Mouse (Mus musculus) induced T-regulatory cell, adult 2 months (primary cell): ENCODE data around the gene Pex6.
A peak's percentile ranks its signal among the peaks of the same experiment; 100 is the strongest.

Experiments used
- DNase-seq: peaks from one replicate; pipeline ENCODE4 v3.0.0-alpha.2; 2012; ENCODE audit warnings: low read depth

The Pex6 gene

DNA sequence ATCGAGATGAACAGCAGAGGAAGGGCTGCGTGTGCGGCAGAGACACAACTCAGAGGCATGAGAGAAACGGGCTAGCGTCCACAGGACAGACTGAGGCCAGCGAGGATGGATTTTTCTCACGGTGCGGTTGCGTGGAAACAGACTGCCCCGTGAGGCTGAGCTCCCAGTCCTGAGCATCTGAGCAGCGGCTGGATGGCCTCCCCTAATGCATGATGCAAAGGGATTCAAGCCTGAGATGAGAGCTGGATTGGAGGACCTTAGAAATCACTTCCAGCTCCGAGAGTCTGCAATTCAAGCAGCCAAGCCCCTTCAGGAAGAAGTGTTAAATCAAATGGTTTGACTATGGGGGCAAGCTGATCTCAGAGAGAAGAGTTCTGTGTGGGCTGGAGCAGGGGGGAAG, 9.8 kb upstream of the Pex6 start:
- DNase-seq: no peak

DNA sequence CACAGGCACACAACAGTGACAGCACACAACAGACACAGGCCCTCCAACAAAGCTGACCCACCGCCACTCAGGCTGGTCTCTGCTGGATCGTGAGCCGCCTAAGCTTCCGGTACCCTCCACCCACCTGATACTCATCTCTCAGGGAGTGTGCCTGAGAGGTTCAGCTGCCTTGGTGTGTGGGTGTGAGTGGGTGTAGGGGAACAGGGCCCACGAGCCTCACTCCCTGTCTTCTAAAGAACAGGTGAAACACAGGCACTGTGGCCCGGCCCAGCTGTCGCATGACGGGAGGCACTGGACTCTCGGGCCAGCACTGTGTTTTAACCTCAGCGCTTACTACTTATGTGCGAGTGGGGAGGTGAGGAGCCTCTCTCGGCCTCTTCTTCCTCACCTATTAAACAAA, 9.2 kb upstream of the Pex6 start:
- DNase-seq: no peak

DNA sequence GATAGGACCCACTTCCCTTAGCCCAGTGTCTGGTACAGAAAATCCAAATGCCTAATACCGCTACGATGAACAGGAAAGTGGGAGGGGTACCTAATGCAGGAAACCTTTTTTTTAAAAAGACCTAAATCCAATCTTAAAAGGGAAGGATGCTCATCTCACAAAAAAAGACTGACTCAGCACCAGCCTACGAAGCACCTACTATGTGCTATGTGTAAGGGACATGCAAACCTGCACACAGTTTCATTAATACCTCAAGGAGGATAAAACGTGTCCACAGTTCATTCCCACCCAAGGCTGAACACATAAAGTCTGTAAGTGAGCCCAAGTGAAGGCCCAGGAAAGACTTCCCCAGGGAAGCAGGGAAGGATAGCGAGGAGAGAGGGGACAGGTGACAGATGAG, 8.8 kb upstream of the Pex6 start:
- DNase-seq: no peak

DNA sequence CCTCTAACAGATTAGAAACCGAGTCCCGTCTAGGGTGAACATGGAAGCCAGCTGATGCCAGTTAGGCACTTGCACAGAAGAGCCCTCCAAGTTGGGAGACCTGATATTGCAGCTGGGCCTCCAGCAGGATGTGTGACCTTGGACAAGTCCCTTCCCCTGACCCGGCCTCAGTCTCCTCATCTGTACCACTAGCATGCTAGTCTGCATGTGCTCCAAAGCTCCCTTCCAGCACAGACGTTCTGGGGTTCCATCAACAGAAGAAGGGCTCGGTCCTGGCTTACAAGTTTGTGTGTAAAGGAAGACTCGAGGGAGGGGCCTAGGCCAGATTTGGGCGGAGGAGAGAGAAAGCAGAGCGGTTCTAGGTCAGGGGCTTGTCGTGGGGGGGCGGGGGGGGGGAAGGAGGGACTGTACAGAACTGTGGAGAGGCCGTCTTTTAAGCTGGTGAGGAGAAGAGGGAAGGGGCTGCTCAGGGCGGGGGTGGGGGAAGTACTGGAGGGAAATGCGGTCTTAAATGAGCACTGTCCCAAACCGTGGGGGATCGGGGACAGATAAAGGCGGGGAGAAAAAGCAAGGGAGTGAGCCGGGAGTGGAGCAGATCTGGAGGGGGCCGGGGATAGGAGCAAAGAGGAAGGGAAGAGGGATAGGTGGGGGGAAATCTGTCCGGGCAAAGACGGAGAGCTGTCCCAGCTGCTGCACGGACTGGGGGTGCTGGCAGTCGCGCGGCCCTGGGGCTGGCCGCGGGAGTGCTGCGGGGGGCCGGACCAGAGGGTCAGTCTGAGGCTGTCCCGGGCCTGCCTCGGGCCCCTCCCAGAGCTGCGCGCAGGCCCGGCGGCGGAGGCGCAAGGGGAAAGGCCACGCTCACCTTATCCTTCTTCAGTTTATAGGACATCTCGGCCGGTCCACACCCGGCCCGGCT, 7.0 kb upstream of the Pex6 start:
- DNase-seq: peak; percentile 63

DNA sequence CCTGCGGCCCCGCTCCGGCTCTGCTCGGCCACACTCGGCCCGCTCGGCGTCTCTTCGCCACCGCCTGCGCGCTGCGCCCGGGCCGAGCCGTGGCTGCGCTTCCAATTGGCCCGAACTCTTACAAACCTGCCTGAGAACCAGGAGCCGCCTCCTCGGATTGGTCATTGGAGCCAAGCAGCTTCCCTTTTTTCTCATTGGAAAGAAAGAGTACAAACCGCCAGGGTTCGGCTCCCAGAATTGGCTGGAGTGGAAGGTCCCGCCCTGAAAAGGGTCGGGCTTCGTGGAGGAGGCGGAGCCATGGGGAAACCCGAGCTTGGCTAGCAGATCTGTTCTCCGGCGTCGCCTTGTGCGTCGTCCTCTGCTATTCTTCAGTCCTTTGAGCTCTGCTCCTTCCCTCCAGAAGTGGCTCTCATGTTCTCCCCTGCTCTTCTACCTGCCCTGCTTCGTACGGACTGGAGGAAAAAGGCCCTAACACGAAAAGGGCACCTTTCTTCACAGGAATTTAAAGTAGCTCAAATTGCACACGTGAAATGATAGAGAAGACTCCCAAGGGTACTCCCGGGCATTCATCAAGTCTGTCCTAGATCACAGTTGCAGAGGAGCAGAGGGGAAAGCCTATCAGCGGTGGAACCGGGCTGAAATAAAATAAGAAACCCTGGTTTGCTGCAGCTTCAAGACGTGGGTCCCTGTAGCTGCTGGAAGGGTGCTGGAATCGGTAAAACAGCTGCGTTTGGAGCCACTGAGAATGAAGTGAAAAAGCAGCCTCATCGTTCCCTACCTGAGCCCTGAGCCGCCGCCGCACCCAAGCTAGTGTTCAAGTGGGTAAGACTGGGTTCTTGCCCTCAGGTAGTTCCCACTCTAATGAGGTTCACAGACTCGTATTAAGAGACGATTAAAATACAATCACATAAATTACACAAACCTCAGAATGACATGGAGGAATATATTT, 6.1 kb upstream of the Pex6 start, which contains the start of gene Ppp2r5d:
TSS of gene Ppp2r5d (minus strand) at position 225 of the 949 bp plus-strand sequence.
- peak; percentile 99 for DNase-seq

DNA sequence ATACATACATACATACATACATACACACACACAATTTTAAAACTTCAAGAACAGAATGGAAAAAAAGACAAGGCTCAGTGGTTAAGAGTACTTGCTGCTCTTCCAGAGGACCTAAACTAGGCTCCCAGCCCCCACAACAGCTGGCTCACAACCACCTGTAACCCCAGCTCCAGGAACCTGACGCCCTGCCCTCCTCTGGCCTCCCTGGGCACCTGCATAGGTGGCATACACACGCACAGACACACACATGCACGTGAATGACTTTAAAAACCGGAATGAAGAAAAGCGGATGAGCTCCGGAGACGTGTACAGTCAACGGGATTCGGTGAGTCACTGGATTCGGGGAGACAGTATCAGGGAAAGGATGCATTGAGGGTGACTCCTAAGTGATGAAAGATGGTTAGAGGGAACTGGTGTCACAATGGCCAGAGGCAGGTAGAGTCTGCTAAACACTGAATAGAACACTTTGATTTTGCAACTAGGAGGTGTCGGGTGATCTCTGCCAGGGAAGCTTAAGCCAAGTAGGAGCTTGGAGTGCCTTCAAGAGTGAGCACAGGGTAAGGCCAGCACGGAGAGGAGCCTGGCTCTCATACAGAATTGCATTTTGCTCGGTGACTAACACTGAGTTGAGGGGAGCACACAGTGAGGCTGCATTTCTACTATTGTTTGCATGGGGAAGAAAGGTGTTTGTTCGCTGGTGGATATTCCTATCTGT, 4.7 kb upstream of the Pex6 start:
- no peak for DNase-seq

DNA sequence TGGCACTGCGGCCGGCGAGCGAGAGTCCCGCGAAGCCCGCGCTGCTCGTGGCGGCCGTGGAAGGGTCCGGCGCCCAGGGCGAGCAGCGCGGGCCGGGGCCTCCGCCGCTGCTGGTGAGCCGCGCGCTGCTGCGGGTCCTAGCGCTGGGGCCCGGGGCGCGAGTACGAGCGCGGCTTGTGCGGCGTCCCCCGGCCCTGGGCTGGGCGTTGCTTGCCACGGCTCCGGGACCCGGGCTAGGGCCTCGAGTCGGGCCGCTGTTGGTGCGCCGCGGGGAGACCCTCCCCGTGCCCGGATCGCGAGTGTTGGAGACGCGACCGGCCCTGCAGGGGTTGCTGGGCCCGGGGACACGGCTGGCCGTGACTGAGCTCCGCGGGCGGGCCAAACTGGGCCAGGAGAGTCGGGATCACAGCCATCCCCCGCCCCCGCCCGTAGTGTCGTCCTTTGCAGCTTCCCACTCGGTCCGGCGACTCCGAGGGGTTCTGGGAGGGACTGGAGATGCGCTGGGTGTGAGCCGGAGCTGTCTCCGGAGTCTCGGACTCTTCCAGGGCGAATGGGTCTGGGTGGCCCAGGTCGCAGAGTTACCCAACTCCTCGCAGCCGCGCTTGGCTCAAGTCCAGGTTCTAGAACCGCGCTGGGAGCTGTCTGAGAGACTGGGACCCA, 479 bp downstream of the Pex6 start:
- peak; percentile 41 for DNase-seq

DNA sequence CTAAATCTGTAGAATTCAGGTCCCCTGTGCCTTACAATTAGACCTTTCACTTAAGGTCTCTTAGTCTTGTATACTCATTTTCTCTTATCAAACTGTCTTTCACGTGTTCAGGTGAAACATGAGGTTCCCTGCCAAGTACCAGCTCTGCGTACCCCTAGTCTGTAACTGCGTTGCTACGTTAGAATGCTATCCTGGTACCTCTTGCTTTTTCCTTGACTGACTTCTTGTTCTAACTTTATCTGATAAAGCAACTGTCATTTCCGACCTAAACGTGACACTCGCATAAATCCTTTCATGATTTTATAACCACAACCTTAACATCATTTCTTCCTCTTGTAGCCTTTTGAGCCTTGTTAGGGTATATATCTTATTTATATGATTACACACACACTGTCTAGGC, 1.2 kb downstream of the Pex6 start:
- peak; percentile 67 for DNase-seq

DNA sequence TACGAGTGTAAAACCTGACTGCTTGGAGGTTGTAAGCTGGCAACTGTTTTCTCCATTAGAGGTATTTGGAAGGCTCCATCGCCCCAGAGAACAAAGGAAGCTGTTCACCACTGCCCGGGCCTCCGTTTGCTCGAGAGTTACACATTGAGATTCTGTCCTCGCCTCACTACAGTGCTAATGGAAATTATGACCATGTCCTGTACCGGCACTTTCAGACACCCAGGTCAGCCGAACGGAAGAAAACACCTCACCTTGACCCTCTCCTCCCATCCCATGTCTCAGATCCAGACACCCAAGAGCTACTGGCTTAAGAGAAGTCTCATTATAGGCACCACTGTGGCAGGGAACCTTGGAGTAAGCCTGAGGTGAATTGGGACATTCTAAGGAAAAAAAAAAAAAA, 2.6 kb downstream of the Pex6 start:
- DNase-seq: no peak

DNA sequence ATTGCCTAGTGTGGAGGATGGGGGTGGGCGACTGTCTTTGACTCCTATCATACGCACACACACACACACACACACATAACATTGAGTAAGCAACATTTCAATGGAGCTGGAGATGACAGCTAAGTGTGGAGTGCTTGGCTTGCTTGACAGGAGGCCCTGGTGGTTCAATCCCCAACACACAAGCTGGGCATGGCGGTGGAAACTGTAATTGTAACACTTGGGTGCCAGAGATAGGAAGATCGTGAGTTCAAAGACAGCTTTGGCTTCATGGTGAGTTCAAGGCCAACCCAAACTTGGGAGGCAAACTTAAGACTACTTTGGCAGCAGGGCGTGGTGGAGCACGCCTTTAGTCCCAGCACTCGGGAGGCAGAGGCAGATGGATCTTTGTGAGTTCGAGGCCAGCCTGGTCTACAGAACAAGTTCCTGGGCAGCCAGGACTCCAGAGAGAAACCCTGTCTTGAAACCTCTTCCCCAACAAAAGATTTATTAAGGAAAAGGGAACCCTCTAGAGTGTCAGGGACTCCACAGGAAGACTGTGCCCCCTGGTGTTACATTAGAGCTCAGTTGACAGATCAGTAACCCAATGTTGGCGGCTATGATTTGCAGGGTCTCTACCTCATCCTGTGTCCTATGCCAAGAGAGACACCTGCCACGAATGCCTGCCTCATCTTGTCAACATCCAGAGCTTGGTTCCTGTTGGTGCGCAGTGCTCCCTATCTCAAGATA, 3.7 kb downstream of the Pex6 start:
- DNase-seq: no peak

DNA sequence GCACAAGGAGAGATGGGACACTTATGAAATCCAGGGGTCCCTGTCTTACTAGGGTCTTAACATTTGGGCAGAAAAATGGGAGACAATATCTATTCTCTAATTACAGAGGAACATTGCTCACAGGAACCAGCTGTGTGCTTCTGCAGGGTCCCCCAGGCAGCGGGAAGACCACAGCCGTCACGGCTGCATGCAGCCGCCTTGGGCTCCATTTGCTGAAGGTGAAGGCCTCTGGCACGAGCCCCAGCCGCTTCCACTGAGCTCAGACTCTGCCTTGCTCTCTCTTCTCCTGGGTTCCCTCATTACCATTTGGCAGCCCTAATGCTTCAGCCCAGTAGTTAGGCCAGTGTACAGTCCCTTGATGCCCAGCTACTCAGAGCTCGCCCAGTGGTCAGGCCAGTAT, 9.8 kb downstream of the Pex6 start:
- no peak for DNase-seq

DNA sequence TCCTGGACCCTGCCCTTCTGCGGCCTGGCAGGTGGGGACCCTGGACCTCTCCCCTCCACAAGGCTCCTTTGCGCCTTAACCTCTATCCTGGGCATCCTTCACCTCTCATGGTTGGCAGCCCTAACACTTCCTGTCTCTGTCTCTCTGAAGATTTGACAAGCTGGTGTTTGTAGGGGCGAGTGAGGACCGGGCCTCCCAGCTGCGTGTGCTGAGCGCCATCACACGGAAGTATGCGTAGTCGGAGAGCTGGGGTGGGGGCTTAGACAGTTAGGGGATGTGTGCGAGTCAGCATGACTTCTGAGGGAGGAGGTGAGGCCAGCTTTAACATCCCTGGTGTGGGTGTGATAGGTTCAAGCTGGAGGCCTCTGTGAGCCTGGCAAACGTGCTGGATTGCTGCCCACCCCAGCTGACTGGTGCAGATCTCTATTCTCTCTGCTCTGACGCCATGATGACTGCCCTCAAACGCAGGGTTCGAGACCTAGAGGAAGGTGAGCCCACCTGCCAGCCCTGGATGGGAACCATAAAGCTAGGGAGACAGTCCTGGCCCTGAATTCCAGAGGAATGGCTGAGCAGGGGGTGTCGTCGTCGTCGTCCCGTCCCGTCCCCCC, 13.3 kb downstream of the Pex6 start:
- no peak for DNase-seq

DNA sequence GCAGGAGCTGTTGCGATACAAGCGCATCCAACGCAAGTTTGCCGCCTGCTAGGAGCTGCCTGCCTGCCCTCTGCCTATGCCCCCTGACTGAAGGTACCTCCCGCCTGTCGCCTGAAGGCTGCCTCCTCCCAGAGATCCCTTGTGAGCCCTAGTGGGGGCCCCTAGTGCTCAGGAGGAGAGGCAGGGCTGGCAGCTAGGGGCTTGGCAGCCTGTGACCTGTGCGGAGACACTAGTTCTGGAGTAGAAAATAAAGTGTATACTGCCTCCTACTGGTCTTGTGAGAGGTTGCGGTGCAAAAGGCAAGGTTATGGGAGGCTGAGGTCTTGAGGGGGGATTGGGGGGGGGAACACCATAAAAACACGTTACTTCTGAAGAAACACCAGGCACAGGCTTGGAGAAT, 14.0 kb downstream of the Pex6 start:
- peak; percentile 75 for DNase-seq

DNA sequence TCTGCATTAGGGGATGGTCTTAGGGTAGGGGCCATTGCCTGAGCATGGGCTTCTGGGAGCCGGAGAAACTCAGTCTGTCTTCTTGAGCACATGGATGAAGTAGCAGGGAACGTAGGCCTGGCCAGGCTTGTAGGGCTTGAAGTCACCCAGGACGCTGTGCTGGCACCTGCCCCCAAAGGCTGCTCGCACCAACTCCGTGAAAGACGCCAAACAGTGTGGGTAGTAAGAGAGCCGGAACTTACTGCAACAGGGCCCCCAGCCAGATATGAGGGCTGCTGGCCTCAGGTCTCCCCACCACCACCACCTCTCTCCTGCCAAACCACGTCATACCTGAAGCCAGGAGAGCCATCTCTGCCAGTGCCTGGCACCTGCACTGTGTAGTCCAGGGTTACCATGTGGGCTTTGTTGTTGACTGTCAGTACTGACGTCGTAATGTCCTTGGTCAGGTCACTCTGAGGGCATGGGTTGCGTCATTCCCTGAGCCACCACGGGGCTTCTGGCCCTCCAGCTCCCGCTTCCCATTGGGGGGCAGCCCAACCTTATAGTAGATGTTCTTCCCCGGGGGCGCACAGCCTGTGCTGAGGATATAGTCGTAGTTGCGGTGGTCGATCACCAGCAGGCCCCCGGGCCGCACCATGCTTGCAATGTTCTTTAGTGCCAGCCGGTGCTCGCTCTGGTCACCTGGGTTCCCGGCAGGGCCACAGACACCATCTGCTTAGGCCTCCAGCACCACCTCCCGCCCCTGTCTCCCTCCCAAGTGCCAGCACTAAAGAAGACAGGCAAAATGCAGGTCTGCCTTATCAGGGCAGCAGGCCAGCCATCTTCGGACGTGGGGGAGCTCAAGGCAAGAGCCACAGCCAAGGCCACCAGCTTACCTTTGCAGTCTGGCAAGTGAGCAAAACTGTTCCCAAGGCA, 14.7 kb downstream of the Pex6 start:
- DNase-seq: no peak

DNA sequence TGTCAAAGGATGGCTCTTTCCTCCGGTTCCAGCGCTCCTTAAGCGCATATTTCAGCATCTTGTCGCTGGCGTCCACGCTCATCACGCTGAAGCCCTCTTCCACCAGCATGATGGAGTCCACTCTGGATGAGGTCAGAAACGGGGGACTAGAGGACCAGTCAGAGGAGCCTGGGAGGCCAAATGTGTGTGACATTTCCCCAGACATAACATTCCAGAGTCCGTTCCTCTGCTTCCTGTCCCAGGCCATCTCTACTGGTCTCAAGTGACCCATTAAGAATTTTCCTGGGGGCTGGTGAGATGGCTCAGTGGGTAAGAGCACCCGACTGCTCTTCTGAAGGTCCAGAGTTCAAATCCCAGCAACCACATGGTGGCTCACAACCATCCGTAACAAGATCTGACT, 16.0 kb downstream of the Pex6 start:
- no peak for DNase-seq

DNA sequence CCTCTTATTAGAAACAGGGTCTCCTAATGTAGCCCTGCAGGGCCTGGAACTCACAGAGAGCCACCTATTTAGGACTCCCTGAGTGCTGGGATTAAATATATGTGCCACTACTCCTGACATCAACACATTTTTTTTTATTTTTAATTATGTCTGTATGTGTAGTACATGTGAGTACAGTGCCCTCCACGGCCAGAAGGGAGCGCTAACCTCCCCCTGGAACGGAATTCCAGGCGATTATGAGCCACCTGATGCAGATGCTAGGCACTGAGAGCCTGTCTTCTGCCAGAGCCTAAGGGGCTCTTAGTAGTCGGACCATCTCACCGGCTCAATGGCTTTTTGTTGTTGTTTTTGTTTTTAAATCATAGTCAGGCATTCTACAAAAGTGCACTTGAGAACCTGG, 16.8 kb downstream of the Pex6 start:
- no peak for DNase-seq

DNA sequence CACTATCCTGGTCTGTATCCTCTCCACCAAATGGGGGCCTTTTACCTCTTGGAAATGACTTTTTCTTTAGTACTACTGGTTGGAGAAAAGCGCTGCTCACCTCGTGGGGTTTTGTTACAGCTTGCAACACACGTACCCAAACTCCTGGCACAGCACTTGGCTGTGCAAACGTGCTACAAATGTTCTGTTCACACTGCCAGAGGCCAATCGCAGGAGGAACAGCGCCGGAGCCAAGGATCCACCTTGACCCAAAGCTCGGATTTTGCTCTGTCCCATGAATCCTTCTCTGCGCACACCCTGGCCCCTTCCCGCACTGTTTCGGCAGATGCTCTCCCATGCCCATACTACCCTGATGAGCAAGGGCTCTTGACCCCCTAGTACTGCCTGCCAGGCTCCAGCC, 17.2 kb downstream of the Pex6 start:
- DNase-seq: no peak

DNA sequence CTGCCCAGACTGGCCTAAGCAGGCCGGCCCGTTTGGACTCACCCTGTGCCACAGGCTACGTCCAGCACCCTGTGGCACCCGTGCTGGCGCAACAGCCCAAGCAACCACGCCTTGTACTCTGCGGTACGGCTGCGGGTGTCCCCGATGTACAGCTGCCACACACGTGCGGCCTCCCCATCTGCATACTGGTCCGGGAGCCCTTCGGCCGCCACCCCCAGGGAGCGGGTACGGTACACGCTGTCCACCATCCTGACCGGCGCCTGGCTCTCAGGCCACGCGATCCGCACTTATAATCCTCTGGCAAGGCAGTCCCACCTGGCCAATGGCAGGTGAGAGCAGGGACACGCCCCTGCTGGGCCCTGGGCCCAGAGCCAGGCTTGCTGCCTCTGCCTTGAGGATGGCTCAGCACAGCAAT, 17.6 kb downstream of the Pex6 start, which contains the start of gene Gnmt:
TSS of gene Gnmt (minus strand) at position 265 of the 415 bp plus-strand sequence.
- DNase-seq: no peak

DNA sequence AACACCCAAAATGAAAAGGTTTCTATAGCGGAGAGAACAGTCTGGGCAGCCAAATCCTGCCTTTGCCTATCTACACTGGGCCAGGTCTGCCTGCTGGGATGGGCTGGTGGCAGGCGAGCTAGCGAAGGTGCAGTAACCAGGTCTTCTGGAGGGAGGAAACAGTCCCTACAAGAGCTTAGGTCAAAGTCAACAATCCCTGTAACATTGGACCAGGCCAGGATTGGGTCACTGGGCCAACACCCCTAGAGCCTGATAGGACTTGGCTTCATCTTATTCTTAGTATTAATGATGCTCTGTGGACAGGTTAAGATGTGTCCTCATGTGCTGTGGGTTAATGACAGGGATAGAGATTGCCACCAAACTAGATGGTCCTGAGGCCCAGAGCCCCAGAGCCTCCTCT, 22.8 kb downstream of the Pex6 start:
- no peak for DNase-seq
